Mouse (Mus musculus): Measurements from ENCODE around the gene Tex2.

DNA sequence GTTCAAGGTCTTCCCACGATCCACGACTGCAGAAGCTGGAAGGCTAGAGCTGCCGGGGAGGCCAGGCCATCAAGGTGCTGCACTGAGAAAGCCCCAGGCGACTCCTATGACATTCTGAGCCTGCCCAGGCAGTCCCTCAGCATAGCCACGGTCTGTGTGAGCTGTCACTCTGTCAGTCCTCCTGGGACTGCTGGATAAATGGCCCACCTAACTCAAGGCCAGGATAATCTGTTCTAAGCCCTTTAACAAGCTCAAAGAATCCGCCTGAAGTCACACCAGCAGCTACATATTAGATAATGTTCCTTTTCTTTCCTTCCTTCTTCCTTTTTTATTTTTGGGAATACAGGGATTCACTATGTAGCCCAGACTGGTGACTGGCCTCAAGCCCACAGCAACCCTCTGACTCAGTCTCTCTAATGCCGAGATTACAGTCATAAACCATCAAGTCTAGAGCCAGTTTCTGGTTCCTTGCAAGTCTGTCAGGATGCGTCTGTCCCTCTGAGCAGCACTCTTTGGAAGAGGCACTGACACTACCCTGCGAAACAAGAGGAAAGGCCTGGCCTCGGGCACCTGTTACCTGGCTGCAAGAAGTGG is 15.4 kb downstream of the Tex2 start:
- TF ChIP-seq CTCF (IDR thresholded peaks at IDR 0.05; ENCODE audit: extremely low read depth, insufficient read depth, insufficient read length, insufficient replicate concordance) (no peak), POLR2A (IDR thresholded peaks at IDR 0.05; ENCODE audit: low read depth, low read length) (no peak)
